Comparison of ENCODE assay signal across 9 mouse cellular contexts in the genomic region with DNA sequence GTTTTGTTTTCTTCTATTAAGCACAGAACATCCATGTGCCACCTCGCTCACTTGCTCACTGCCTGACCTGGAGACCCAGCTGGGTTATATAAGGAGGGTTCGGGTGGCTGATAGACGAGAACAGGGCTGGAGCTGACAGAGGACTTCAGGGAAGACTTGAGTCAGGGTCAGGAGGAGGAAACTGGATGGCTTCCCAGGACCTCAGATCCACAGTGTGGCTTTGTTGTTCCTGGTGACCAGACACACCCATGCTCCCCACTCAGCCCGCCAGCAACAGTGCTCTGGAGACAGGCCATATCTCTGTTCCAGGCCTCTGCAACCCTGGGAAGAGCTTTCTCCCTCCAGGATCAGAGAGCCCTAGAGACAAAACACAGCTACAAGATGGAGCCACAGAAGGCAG. TPM values are rescaled to one million over a fixed set of nuclear protein-coding genes. Genes with fewer than 3 reads are reported as not detected.
DNase-seq lines count a peak whose midpoint lies in the region; ATAC-seq lines count a peak whose summit lies in the region.
"Had no signal": no experiment of that assay in that cellular context is flagged by ENCODE, and none has a peak within 500 bp of the region (broad histone marks: within the 10 kb centered on the region; RNA-seq: fewer than 3 reads in every experiment).

No protein-coding gene starts in this region.

- WGBS in heart, embryonic 10.5 days: 54% methylated on average over 4 of the region's 4 CpGs
- WGBS in midbrain, embryonic 16.5 days: 83% methylated on average over 4 of the region's 4 CpGs

- H3K9ac ChIP-seq in midbrain, embryonic 16.5 days (ENCODE audit: low read depth, low read length): no peak overlapping the region
- H3K9ac ChIP-seq: lung, embryonic 14.5 days had no signal

- peak overlapping the region; percentile 59 for H3K27ac ChIP-seq in heart, embryonic 10.5 days
- no peak overlapping the region for H3K27ac ChIP-seq in midbrain, embryonic 16.5 days (ENCODE audit: low read length)

- no peak overlapping the region for H3K4me3 ChIP-seq in heart, embryonic 10.5 days
- H3K4me3 ChIP-seq in midbrain, embryonic 16.5 days (ENCODE audit: low read depth, low read length): no peak overlapping the region

- peak; percentile 49 to 71 for DNase-seq in adrenal gland, adult (ENCODE audit: inconsistent age in 2 of 2, low spot score in 1 of 2)
- DNase-seq in adrenal gland, postnatal 10 days: no peak
- peak; percentile 74 for DNase-seq in Muller cell, postnatal 12 days (ENCODE audit: inconsistent ontology term)
- no peak for DNase-seq in heart, embryonic 10.5 days (ENCODE audit: low spot score)
- peak; percentile 55 to 83 for DNase-seq in kidney, postnatal 25 days
- no peak for DNase-seq in left cerebral cortex, adult 18-20 months (ENCODE audit: low spot score in 2 of 2)
- no peak for DNase-seq in layer of hippocampus, postnatal 36 days
- DNase-seq: lung, embryonic 14.5 days had no signal

- H3K27me3 ChIP-seq in heart, embryonic 10.5 days (ENCODE audit: insufficient read depth, poor library complexity, severe bottlenecking): no peaks in the 10 kb centered on the region
- H3K27me3 ChIP-seq in midbrain, embryonic 16.5 days (ENCODE audit: control insufficient read depth, insufficient read depth, low read depth, low read length): no peaks in the 10 kb centered on the region

- ATAC-seq in midbrain, embryonic 16.5 days: no peak

- no peaks in the 10 kb centered on the region for H3K36me3 ChIP-seq in heart, embryonic 10.5 days
- H3K36me3 ChIP-seq in midbrain, embryonic 16.5 days (ENCODE audit: control insufficient read depth, insufficient read depth, low read length): no peaks in the 10 kb centered on the region

- H3K4me1 ChIP-seq in heart, embryonic 10.5 days: peaks cover 45% of the 10 kb centered on the region
- peaks cover 17% of the 10 kb centered on the region for H3K4me1 ChIP-seq in midbrain, embryonic 16.5 days (ENCODE audit: control insufficient read depth, insufficient read depth, low read length)

- H3K9me3 ChIP-seq in heart, embryonic 10.5 days: no peaks in the 10 kb centered on the region
- H3K9me3 ChIP-seq in midbrain, embryonic 16.5 days (replicated peaks; ENCODE audit: control insufficient read depth, low read length, poor library complexity, severe bottlenecking): no peaks in the 10 kb centered on the region

- no peak overlapping the region for H3K4me2 ChIP-seq in midbrain, embryonic 16.5 days (ENCODE audit: low read length)
- H3K4me2 ChIP-seq: lung, embryonic 14.5 days had no signal

RNA-seq across cellular contexts. Expression of gene Lrch1, which starts 44.6 kb away (rescaled TPM):
- 10 to 100 TPM; 13.7 to 16.2 TPM for total RNA-seq in adrenal gland, postnatal 10 days (2021)
- 10.1 and 14.4 TPM in 2 replicates for polyA plus RNA-seq in heart, embryonic 10.5 days (2016; fragmentation: Nextera tagmentation; extraction: Ambion mirVana)
- 19.7 and 19.9 TPM in 2 replicates for polyA plus RNA-seq in midbrain, embryonic 16.5 days (2015; fragmentation: Nextera tagmentation; extraction: Ambion mirVana)
- 10 to 100 TPM; 14.4 to 15.0 TPM for total RNA-seq in left cerebral cortex, adult 18-20 months (2021)
- total RNA-seq in layer of hippocampus, postnatal 36 days (2021): 10 to 100 TPM; 15.7 to 18.7 TPM

Comparison
In these comparisons a context has a peak if more than half of its experiments do, and no peak if none do; other contexts are left out.
1. DNase-seq: peak in adrenal gland, adult (2 of 2), Muller cell, postnatal 12 days (single experiment) and kidney, postnatal 25 days (2 of 2); none in adrenal gland, postnatal 10 days (single experiment), heart, embryonic 10.5 days (single experiment), left cerebral cortex, adult 18-20 months (0 of 2) and layer of hippocampus, postnatal 36 days (0 of 2).